Mouse (Mus musculus) kidney, embryonic 16.5 days (tissue): ENCODE measurements around the gene Fgfr2. TPM values are rescaled to one million over a fixed set of nuclear protein-coding genes. Genes with fewer than 3 reads are reported as not detected.
"Not testable (repeated sequence)": the region's sequence is repeated elsewhere in the genome, so short reads cannot be mapped to it uniquely, and the experiment has no call there.

ENCODE experiments used
- ATAC-seq: fragments of 200-750 bp; cut with Nextera tagmentation; 2 replicates; pipeline ENCODE4 v1.8.0; 2017; ENCODE audit warnings: moderate TSS enrichment; ENCODE audit not compliant: low FRiP score, low TSS enrichment
- H3K27ac ChIP-seq: fragments of 300-500 bp; sonication (generic); 2 replicates; pipeline ENCODE4 v1.5.1; 2014; ENCODE audit warnings: low read length
- H3K27me3 ChIP-seq: fragments of 300-500 bp; sonication (generic); 2 replicates; pipeline ENCODE4 v1.6.1; 2014; ENCODE audit warnings: low read length, control low read depth, mixed read lengths; ENCODE audit not compliant: insufficient read depth
- H3K36me3 ChIP-seq: fragments of 300-500 bp; sonication (generic); 2 replicates; pipeline ENCODE4 v1.6.1; 2014; ENCODE audit warnings: low read length, control low read depth, mixed read lengths; ENCODE audit not compliant: insufficient read depth
- H3K4me1 ChIP-seq: fragments of 300-500 bp; sonication (generic); 2 replicates; pipeline ENCODE4 v1.6.1; 2014; ENCODE audit warnings: low read length, control low read depth, mixed read lengths; ENCODE audit not compliant: insufficient read depth
- H3K4me2 ChIP-seq: fragments of 300-500 bp; sonication (generic); replicated peaks from 2 replicates; pipeline ENCODE4 v1.6.1; 2014; ENCODE audit warnings: low read depth, low read length
- H3K4me3 ChIP-seq: fragments of 300-500 bp; sonication (generic); 2 replicates; pipeline ENCODE4 v1.5.1; 2014; ENCODE audit warnings: mild to moderate bottlenecking, low read length
- H3K9ac ChIP-seq: fragments of 300-500 bp; sonication (generic); replicated peaks from 2 replicates; pipeline ENCODE4 v1.6.1; 2014; ENCODE audit warnings: low read length
- H3K9me3 ChIP-seq: fragments of 300-500 bp; sonication (generic); 2 replicates; pipeline ENCODE4 v1.6.1; 2016; ENCODE audit warnings: low read length, control low read depth
- WGBS: fragments of 180-500 bp; shearing (Covaris S2); extraction: QIAGEN DNeasy Blood & Tissue Kit; methylation state at CpG from one replicate; pipeline ENCODE4 v1.1.7; 2014; 5-methylcytosine and 5-hydroxymethylcytosine counted together
- polyA plus RNA-seq: library from polyadenylated mRNA; unstranded; fragments of >200 nt; fragmentation: Nextera tagmentation; extraction: Ambion mirVana; gene quantifications from 2 replicates; pipeline ENCODE4 v1.2.1, GENCODE M21; 2015

The Fgfr2 gene
- polyA plus RNA-seq, 1 experiment from 2014 or later: 118 TPM

- H3K4me1 ChIP-seq: no peaks in the 10 kb centered on the region
- H3K27me3 ChIP-seq: no peaks in the 10 kb centered on the region
- 70% methylated on average over 2 of the region's 2 CpGs for WGBS
- no peak overlapping the region for H3K4me2 ChIP-seq
- no peak overlapping the region for H3K4me3 ChIP-seq
- no peaks in the 10 kb centered on the region for H3K36me3 ChIP-seq
- no peak for ATAC-seq
- no peak overlapping the region for H3K27ac ChIP-seq
- no peak overlapping the region for H3K9ac ChIP-seq
- no peaks in the 10 kb centered on the region for H3K9me3 ChIP-seq
Observed at GRCm38 (mm10) chr7:131114434-131114833, 2008.7 kb downstream of the Fgfr2 start.

GRCm38 (mm10) chr7:131113676-131114075, 2009.5 kb downstream of the Fgfr2 start:
- H3K36me3 ChIP-seq: no peaks in the 10 kb centered on the region
- no peak overlapping the region for H3K27ac ChIP-seq
- no peaks in the 10 kb centered on the region for H3K4me1 ChIP-seq
- no peak for ATAC-seq
- no peak overlapping the region for H3K4me3 ChIP-seq
- no peak overlapping the region for H3K9ac ChIP-seq
- no peaks in the 10 kb centered on the region for H3K27me3 ChIP-seq
- WGBS: 62% methylated on average over 6 of the region's 6 CpGs
- H3K4me2 ChIP-seq: no peak overlapping the region
- no peaks in the 10 kb centered on the region for H3K9me3 ChIP-seq

- 30% methylated on average over 3 of the region's 3 CpGs for WGBS
- no peaks in the 10 kb centered on the region for H3K4me1 ChIP-seq
- no peak overlapping the region for H3K4me2 ChIP-seq
- H3K9ac ChIP-seq: no peak overlapping the region
- H3K36me3 ChIP-seq: no peaks in the 10 kb centered on the region
- no peaks in the 10 kb centered on the region for H3K9me3 ChIP-seq
- no peak for ATAC-seq
- H3K27me3 ChIP-seq: no peaks in the 10 kb centered on the region
- H3K27ac ChIP-seq: no peak overlapping the region
- H3K4me3 ChIP-seq: no peak overlapping the region
Observed at GRCm38 (mm10) chr7:131112486-131112885, 2010.7 kb downstream of the Fgfr2 start.

DNA sequence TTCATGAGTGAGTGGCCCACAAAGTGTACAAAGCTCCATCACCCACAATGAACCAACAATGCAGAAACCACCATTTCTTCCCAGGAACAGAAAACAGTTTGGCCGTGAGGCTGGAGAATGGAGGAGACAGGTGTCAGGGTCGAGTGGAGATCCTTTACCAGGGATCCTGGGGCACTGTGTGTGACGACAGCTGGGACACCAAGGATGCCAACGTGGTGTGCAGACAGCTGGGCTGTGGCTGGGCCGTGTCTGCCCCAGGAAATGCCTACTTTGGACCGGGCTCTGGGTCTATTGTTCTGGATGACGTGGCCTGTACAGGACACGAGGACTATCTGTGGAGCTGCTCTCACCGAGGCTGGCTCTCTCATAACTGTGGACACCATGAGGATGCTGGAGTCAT, 2040.7 kb downstream of the Fgfr2 start:
- WGBS: 84% methylated on average over 9 of the region's 9 CpGs
- not testable (repeated sequence) for H3K27me3 ChIP-seq, H3K4me1 ChIP-seq, H3K4me2 ChIP-seq, H3K36me3 ChIP-seq, H3K4me3 ChIP-seq, H3K9ac ChIP-seq, ATAC-seq, H3K9me3 ChIP-seq, H3K27ac ChIP-seq

GRCm38 (mm10) chr7:131075956-131076355, 2047.2 kb downstream of the Fgfr2 start:
- Histone ChIP-seq H3K27ac (no peak overlapping the region), H3K4me3 (no peak overlapping the region)
- WGBS: 0% methylated on average over 1 of the region's 1 CpGs

DNA sequence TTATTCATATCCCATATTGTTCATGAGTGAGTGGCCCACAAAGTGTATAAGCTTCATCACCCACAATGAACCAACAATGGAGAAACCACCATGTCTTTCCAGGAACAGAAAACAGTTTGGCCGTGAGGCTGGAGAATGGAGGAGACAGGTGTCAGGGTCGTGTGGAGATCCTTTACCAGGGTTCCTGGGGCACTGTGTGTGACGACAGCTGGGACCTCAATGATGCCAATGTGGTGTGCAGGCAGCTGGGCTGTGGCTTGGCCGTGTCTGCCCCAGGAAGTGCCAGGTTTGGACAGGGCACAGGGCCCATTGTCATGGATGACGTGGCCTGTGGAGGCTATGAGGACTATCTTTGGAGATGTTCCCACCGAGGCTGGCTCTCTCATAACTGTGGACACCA, 2049.1 kb downstream of the Fgfr2 start:
- H3K4me2 ChIP-seq, H3K9me3 ChIP-seq, H3K4me3 ChIP-seq, H3K27me3 ChIP-seq, H3K9ac ChIP-seq, H3K36me3 ChIP-seq, H3K4me1 ChIP-seq, H3K27ac ChIP-seq, ATAC-seq: not testable (repeated sequence)
- WGBS: 83% methylated on average over 6 of the region's 6 CpGs

More at GRCm38 (mm10) chr7:131075956-131076355, 2047.2 kb downstream of the Fgfr2 start:
- ATAC-seq: no peak
- Histone ChIP-seq H3K36me3 (no peaks in the 10 kb centered on the region), H3K9me3 (no peaks in the 10 kb centered on the region), H3K4me1 (no peaks in the 10 kb centered on the region), H3K9ac (no peak overlapping the region), H3K4me2 (no peak overlapping the region), H3K27me3 (no peaks in the 10 kb centered on the region)

GRCm38 (mm10) chr7:131073476-131073875, 2049.7 kb downstream of the Fgfr2 start:
- not testable (repeated sequence) for H3K27me3 ChIP-seq, H3K9ac ChIP-seq, ATAC-seq, H3K9me3 ChIP-seq, H3K27ac ChIP-seq, H3K4me3 ChIP-seq, H3K4me2 ChIP-seq, H3K4me1 ChIP-seq, H3K36me3 ChIP-seq
- 78% methylated on average over 3 of the region's 3 CpGs for WGBS

GRCm38 (mm10) chr7:131068191-131068590, 2055.0 kb downstream of the Fgfr2 start:
- WGBS: 6% methylated on average over 1 of the region's 1 CpGs
- H3K4me1 ChIP-seq, H3K4me2 ChIP-seq, H3K9me3 ChIP-seq, H3K4me3 ChIP-seq, H3K27me3 ChIP-seq, ATAC-seq, H3K27ac ChIP-seq, H3K36me3 ChIP-seq, H3K9ac ChIP-seq: not testable (repeated sequence)

DNA sequence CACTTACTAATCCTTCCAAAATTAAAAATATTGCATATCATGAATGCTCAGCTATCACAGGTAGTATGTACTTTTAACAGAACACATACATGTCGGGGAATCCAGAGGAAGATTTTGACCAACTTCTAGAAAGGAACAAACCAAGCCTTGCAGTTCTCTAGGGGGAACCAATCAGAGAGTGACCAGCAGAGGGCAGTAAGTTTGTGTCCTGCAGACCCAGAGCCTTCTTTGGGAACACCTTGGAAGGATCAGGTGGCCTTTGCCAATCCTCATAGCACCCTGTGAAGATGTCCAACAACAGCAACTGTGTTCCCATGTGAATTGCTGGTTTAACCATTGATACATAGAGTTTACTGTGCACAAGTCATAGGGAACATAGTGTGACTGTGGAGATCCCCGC, 2060.6 kb downstream of the Fgfr2 start:
- WGBS: 88% methylated on average over 2 of the region's 2 CpGs
- H3K4me2 ChIP-seq: no peak overlapping the region
- H3K27me3 ChIP-seq: no peaks in the 10 kb centered on the region
- H3K27ac ChIP-seq: no peak overlapping the region
- H3K9me3 ChIP-seq: no peaks in the 10 kb centered on the region
- ATAC-seq: no peak; the same call in 1 of the 2 replicates
- no peak overlapping the region for H3K4me3 ChIP-seq
- H3K4me1 ChIP-seq: no peaks in the 10 kb centered on the region
- H3K36me3 ChIP-seq: no peaks in the 10 kb centered on the region
- no peak overlapping the region for H3K9ac ChIP-seq

- WGBS: 67% methylated on average over 2 of the region's 2 CpGs
- not testable (repeated sequence) for H3K27ac ChIP-seq, H3K4me1 ChIP-seq, ATAC-seq, H3K27me3 ChIP-seq, H3K9me3 ChIP-seq, H3K36me3 ChIP-seq, H3K4me3 ChIP-seq, H3K9ac ChIP-seq, H3K4me2 ChIP-seq
Observed at GRCm38 (mm10) chr7:131059808-131060207, 2063.3 kb downstream of the Fgfr2 start.

- H3K4me2 ChIP-seq, H3K36me3 ChIP-seq, ATAC-seq, H3K9me3 ChIP-seq, H3K4me1 ChIP-seq, H3K4me3 ChIP-seq, H3K9ac ChIP-seq, H3K27me3 ChIP-seq, H3K27ac ChIP-seq: not testable (repeated sequence)
- WGBS: 77% methylated on average over 9 of the region's 9 CpGs
Observed at GRCm38 (mm10) chr7:131057918-131058317, 2065.2 kb downstream of the Fgfr2 start.
